Mouse (Mus musculus) G1E (cell line): ENCODE measurements around the gene Mrps25.

Experiments
- CTCF ChIP-seq: IDR thresholded peaks from 2 replicates; pipeline ENCODE4 v1.5.1; 2012; ENCODE audit warnings: low read depth, low read length, inconsistent platforms, mixed read lengths
- GATA2 ChIP-seq: IDR thresholded peaks from 2 replicates; pipeline ENCODE4 v1.6.1; 2012; ENCODE audit warnings: low read depth, low read length, inconsistent platforms, borderline replicate concordance

DNA sequence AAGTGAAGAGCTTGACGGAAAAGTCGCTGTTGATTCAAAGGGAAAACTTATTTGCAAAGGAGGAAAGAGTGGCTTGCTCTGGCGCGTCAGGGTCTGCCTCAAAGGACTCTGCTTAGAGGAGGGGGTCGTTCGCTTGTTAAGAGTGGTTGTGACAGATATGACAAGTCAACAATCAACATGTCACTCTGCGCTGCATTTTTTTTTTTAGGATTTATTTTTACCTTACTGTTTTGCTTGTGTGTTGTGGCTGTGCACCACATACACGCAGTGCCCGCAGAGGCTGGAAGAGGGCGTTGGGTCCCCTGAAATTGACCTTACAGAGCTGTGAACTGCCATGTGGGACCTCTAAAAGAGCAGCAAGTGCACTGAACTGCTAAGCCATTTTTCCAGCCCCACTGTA is 345 bp upstream of the Mrps25 start:
- no peak for TF ChIP-seq GATA2
- TF ChIP-seq CTCF: no peak
